Mouse (Mus musculus) liver, adult (tissue): ENCODE results near the gene Rab31.

Experiments used
- GATA4 ChIP-seq: IDR thresholded peaks from 2 replicates; pipeline ENCODE4 v1.6.1; 2014; ENCODE audit warnings: mild to moderate bottlenecking, low read length; ENCODE audit not compliant: insufficient replicate concordance

Rab31 gene

GRCm38 (mm10) chr17:65648371-65649174 is 124.0 kb downstream of the Rab31 start:
- no peak for TF ChIP-seq GATA4

- TF ChIP-seq GATA4 = no peak
These were observed 124.6 kb downstream of the Rab31 start for GRCm38 (mm10) chr17:65647961-65648360.

- TF ChIP-seq GATA4 = no peak
These were observed 125.3 kb downstream of the Rab31 start for GRCm38 (mm10) chr17:65647226-65647625.

- TF ChIP-seq GATA4 = no peak
These were observed 129.0 kb downstream of the Rab31 start for GRCm38 (mm10) chr17:65643579-65643978.

- TF ChIP-seq GATA4 = no peak
These were observed 129.5 kb downstream of the Rab31 start for GRCm38 (mm10) chr17:65643051-65643521.

GRCm38 (mm10) chr17:65642578-65642991 is 130.0 kb downstream of the Rab31 start:
- no peak for TF ChIP-seq GATA4

- TF ChIP-seq GATA4 = no peak
These were observed 130.8 kb downstream of the Rab31 start, which contains the start of gene Txndc2 for GRCm38 (mm10) chr17:65641734-65642218. Gene Txndc2 (minus strand): TSS chr17:65642168.

- no peak for TF ChIP-seq GATA4
These were observed 133.4 kb downstream of the Rab31 start for GRCm38 (mm10) chr17:65639144-65639543.

GRCm38 (mm10) chr17:65635715-65636360 is 136.7 kb downstream of the Rab31 start:
- no peak for TF ChIP-seq GATA4

- TF ChIP-seq GATA4 = no peak
These were observed 142.6 kb downstream of the Rab31 start for GRCm38 (mm10) chr17:65629943-65630342.

GRCm38 (mm10) chr17:65626301-65626700 is 146.3 kb downstream of the Rab31 start:
- TF ChIP-seq GATA4 = no peak

- no peak for TF ChIP-seq GATA4
These were observed 147.0 kb downstream of the Rab31 start for GRCm38 (mm10) chr17:65625563-65625962.

GRCm38 (mm10) chr17:65623130-65623529 is 149.4 kb downstream of the Rab31 start:
- TF ChIP-seq GATA4 = peak; percentile 73; the same call in 1 of the 2 replicates

- no peak for TF ChIP-seq GATA4
These were observed 154.1 kb downstream of the Rab31 start for GRCm38 (mm10) chr17:65618431-65618830.

GRCm38 (mm10) chr17:65615678-65616077 is 156.9 kb downstream of the Rab31 start:
- TF ChIP-seq GATA4 = no peak

- no peak for TF ChIP-seq GATA4
These were observed 158.1 kb downstream of the Rab31 start for GRCm38 (mm10) chr17:65614431-65614830.
